Mouse (Mus musculus) stomach, postnatal 0 days (tissue): ENCODE data around the gene Tas2r121. TPM values are rescaled to one million over a fixed set of nuclear protein-coding genes. Genes with fewer than 3 reads are reported as not detected.

Experiments
- ATAC-seq: fragments of 200-750 bp; cut with Nextera tagmentation; 2 replicates; pipeline ENCODE4 v1.8.0; 2017; ENCODE audit not compliant: low FRiP score, low TSS enrichment
- DNase-seq: peaks from one replicate; pipeline ENCODE4 v3.0.0-alpha.2; 2016; ENCODE audit warnings: low spot score
- H3K27ac ChIP-seq: fragments of 300-500 bp; sonication (generic); replicated peaks from 2 replicates; pipeline ENCODE4 v1.5.1; 2014; ENCODE audit warnings: mild to moderate bottlenecking, control low read depth
- H3K27me3 ChIP-seq: fragments of 300-500 bp; sonication (generic); 2 replicates; pipeline ENCODE4 v1.6.1; 2014; ENCODE audit warnings: low read length; ENCODE audit not compliant: control insufficient read depth, insufficient read depth
- H3K36me3 ChIP-seq: fragments of 300-500 bp; sonication (generic); 2 replicates; pipeline ENCODE4 v1.6.1; 2014; ENCODE audit warnings: low read length, mixed read lengths; ENCODE audit not compliant: control insufficient read depth, insufficient read depth
- H3K4me1 ChIP-seq: fragments of 300-500 bp; sonication (generic); replicated peaks from 2 replicates; pipeline ENCODE4 v1.6.1; 2014; ENCODE audit warnings: antibody characterized with exemption; ENCODE audit not compliant: control insufficient read depth, insufficient read depth
- H3K4me2 ChIP-seq: fragments of 300-500 bp; sonication (generic); replicated peaks from 2 replicates; pipeline ENCODE4 v1.6.1; 2014; ENCODE audit warnings: low read depth, mild to moderate bottlenecking, control low read depth, moderate library complexity
- H3K4me3 ChIP-seq: fragments of 300-500 bp; sonication (generic); 2 replicates; pipeline ENCODE4 v1.5.1; 2014; ENCODE audit warnings: low read depth, low read length, control low read depth
- H3K9ac ChIP-seq: fragments of 300-500 bp; sonication (generic); 2 replicates; pipeline ENCODE4 v1.6.1; 2014; ENCODE audit warnings: mild to moderate bottlenecking, low read length, control low read depth, mixed read lengths
- H3K9me3 ChIP-seq: fragments of 300-500 bp; sonication (generic); 2 replicates; pipeline ENCODE4 v1.6.1; 2016; ENCODE audit warnings: low read length; ENCODE audit not compliant: control insufficient read depth
- CTCF ChIP-seq: IDR thresholded peaks from 2 replicates; pipeline ENCODE4 v1.5.1; 2016; ENCODE audit warnings: antibody characterized with exemption, low read depth, mild to moderate bottlenecking, moderate library complexity
- EP300 ChIP-seq: optimal IDR thresholded peaks from 2 replicates; pipeline ENCODE3; 2016; ENCODE audit warnings: antibody characterized with exemption
- WGBS: fragments of 180-500 bp; shearing (Covaris S2); extraction: QIAGEN DNeasy Blood & Tissue Kit; methylation state at CpG from one replicate; pipeline ENCODE4 v1.1.7; 2014; 5-methylcytosine and 5-hydroxymethylcytosine counted together
- polyA plus RNA-seq: library from polyadenylated mRNA; unstranded; fragments of >200 nt; fragmentation: Nextera tagmentation; extraction: Ambion mirVana; gene quantifications from 2 replicates; pipeline ENCODE4 v1.2.1, GENCODE M21; 2015

Tas2r121 gene
- polyA plus RNA-seq, 1 experiment from 2014 or later, result not detected

GRCm38 (mm10) chr6:132651426-132651825, 49.4 kb downstream of the Tas2r121 start, which contains the start of gene A630073D07Rik:
Gene A630073D07Rik (minus strand): TSS chr6:132651526.
- no peaks in the 10 kb centered on the region for H3K36me3 ChIP-seq
- TF ChIP-seq CTCF, result no peak
- TF ChIP-seq EP300, result no peak
- no peaks in the 10 kb centered on the region for H3K27me3 ChIP-seq
- ATAC-seq (no peak), DNase-seq (no peak)
- H3K9ac ChIP-seq, result no peak within 1 kb of the TSS
- no peak within 1 kb of the TSS for H3K27ac ChIP-seq
- no peak within 1 kb of the TSS for H3K4me2 ChIP-seq
- 84% methylated on average over 1 of the region's 1 CpGs for WGBS
- no peak within 1 kb of the TSS for H3K4me3 ChIP-seq
- H3K4me1 ChIP-seq, result no peaks in the 10 kb centered on the region
- no peaks in the 10 kb centered on the region for H3K9me3 ChIP-seq

Other genes starting within 250 kb of the Tas2r121 start
- 0.11 TPM in 1 of 2 replicates, not detected in the other for gene Prh1, start 131.2 kb downstream of the Tas2r121 start, polyA plus RNA-seq
- gene Prp2, start 105.1 kb downstream of the Tas2r121 start, polyA plus RNA-seq, result not detected in 2 replicates
- not detected in 2 replicates for gene A630073D07Rik, start 49.5 kb downstream of the Tas2r121 start, polyA plus RNA-seq
- not detected in 2 replicates for gene Tas2r120, start 44.1 kb downstream of the Tas2r121 start, polyA plus RNA-seq
- gene Tas2r122, start 10.9 kb upstream of the Tas2r121 start, polyA plus RNA-seq, result not detected in 2 replicates
- not detected in 2 replicates for gene Tas2r115, start 37.0 kb upstream of the Tas2r121 start, polyA plus RNA-seq
- gene Tas2r124, start 53.7 kb upstream of the Tas2r121 start, polyA plus RNA-seq, result not detected in 2 replicates
- gene Tas2r102, start 61.1 kb upstream of the Tas2r121 start, polyA plus RNA-seq, result not detected in 2 replicates
- gene Tas2r136, start 77.2 kb upstream of the Tas2r121 start, polyA plus RNA-seq, result not detected in 2 replicates
- gene Tas2r117, start 101.8 kb upstream of the Tas2r121 start, polyA plus RNA-seq, result not detected in 2 replicates
- not detected in 2 replicates for gene Tas2r123, start 146.1 kb upstream of the Tas2r121 start, polyA plus RNA-seq
- gene Tas2r116, start 154.4 kb upstream of the Tas2r121 start, polyA plus RNA-seq, result not detected in 2 replicates
- not detected in 2 replicates for gene Tas2r110, start 167.0 kb upstream of the Tas2r121 start, polyA plus RNA-seq
- gene Tas2r113, start 192.0 kb upstream of the Tas2r121 start, polyA plus RNA-seq, result not detected in 2 replicates
- gene Tas2r125, start 208.6 kb upstream of the Tas2r121 start, polyA plus RNA-seq, result not detected in 2 replicates